Mouse (Mus musculus): Measurements from ENCODE around the gene Gm21970. TPM values are rescaled to one million over a fixed set of nuclear protein-coding genes. Genes with fewer than 3 reads are reported as not detected.
A peak's percentile ranks its signal among the peaks of the same experiment; 100 is the strongest.

The Gm21970 gene
- total RNA-seq, 1 experiment from 2014 or later, result 0.59 TPM

GRCm38 (mm10) chr16:91372577-91373472, 18.7 kb upstream of the Gm21970 start, which contains the start of gene Ifnar2:
Gene Ifnar2 (plus strand): TSS chr16:91372783.
- DNase-seq, result peak; percentile 92

- DNase-seq, result no peak
These were observed 17.9 kb upstream of the Gm21970 start for GRCm38 (mm10) chr16:91373473-91374252.

- DNase-seq, result no peak
These were observed 17.3 kb upstream of the Gm21970 start for GRCm38 (mm10) chr16:91374253-91374634.

GRCm38 (mm10) chr16:91376701-91377100, 14.8 kb upstream of the Gm21970 start:
- DNase-seq, result no peak

GRCm38 (mm10) chr16:91378431-91378986, 13.0 kb upstream of the Gm21970 start:
- no peak for DNase-seq

- no peak for DNase-seq
These were observed 12.5 kb upstream of the Gm21970 start for GRCm38 (mm10) chr16:91378991-91379390.

- no peak for DNase-seq
These were observed 12.1 kb upstream of the Gm21970 start for GRCm38 (mm10) chr16:91379412-91379811.

GRCm38 (mm10) chr16:91380151-91380550, 11.4 kb upstream of the Gm21970 start:
- no peak for DNase-seq

- no peak for DNase-seq
These were observed 9.9 kb upstream of the Gm21970 start for GRCm38 (mm10) chr16:91381606-91382005.

GRCm38 (mm10) chr16:91382261-91382790, 9.2 kb upstream of the Gm21970 start:
- DNase-seq, result no peak

GRCm38 (mm10) chr16:91384221-91384620, 7.3 kb upstream of the Gm21970 start:
- no peak for DNase-seq

- DNase-seq, result no peak
These were observed 5.9 kb upstream of the Gm21970 start for GRCm38 (mm10) chr16:91385621-91386020.

GRCm38 (mm10) chr16:91386419-91387120, 5.0 kb upstream of the Gm21970 start:
- DNase-seq, result no peak

- DNase-seq, result no peak
These were observed 4.4 kb upstream of the Gm21970 start for GRCm38 (mm10) chr16:91387121-91387486.

GRCm38 (mm10) chr16:91390100-91390499, 1.4 kb upstream of the Gm21970 start:
- no peak for DNase-seq

- DNase-seq, result no peak
These were observed 3.4 kb downstream of the Gm21970 start for GRCm38 (mm10) chr16:91394826-91395410.

- no peak for DNase-seq
These were observed 4.3 kb downstream of the Gm21970 start for GRCm38 (mm10) chr16:91395633-91396392.

GRCm38 (mm10) chr16:91396844-91397537, 5.5 kb downstream of the Gm21970 start:
- DNase-seq, result no peak

- peak; percentile 64 for DNase-seq
These were observed 6.5 kb downstream of the Gm21970 start for GRCm38 (mm10) chr16:91398030-91398429.

- no peak for DNase-seq
These were observed 7.4 kb downstream of the Gm21970 start for GRCm38 (mm10) chr16:91398944-91399343.

Measured in adrenal gland, postnatal 14 days (tissue).